Mouse (Mus musculus) ovary, adult 18-20 months (tissue): ENCODE results near the gene Nbas.

Experiments used
- DNase-seq: peaks from one replicate; pipeline ENCODE4 v3.0.0; 2022; ENCODE audit warnings: low spot score, mixed read lengths

Nbas gene

GRCm38 (mm10) chr12:13389644-13390043 is 120.7 kb downstream of the Nbas start:
- no peak for DNase-seq

- no peak for DNase-seq
These were observed 141.3 kb downstream of the Nbas start for GRCm38 (mm10) chr12:13410191-13410590.

GRCm38 (mm10) chr12:13418651-13419050 is 149.7 kb downstream of the Nbas start:
- no peak for DNase-seq

- DNase-seq, result no peak
These were observed 161.3 kb downstream of the Nbas start for GRCm38 (mm10) chr12:13430219-13430618.

- DNase-seq, result no peak
These were observed 175.9 kb downstream of the Nbas start for GRCm38 (mm10) chr12:13444653-13445431.

- DNase-seq, result no peak
These were observed 176.6 kb downstream of the Nbas start for GRCm38 (mm10) chr12:13445486-13446065.

GRCm38 (mm10) chr12:13448916-13449315 is 180.0 kb downstream of the Nbas start:
- DNase-seq, result no peak

GRCm38 (mm10) chr12:13452050-13452449 is 183.1 kb downstream of the Nbas start:
- DNase-seq, result no peak

GRCm38 (mm10) chr12:13460223-13460853 is 191.4 kb downstream of the Nbas start:
- no peak for DNase-seq

- DNase-seq, result no peak
These were observed 192.7 kb downstream of the Nbas start for GRCm38 (mm10) chr12:13461558-13462153.

- DNase-seq, result no peak
These were observed 193.5 kb downstream of the Nbas start for GRCm38 (mm10) chr12:13462397-13462796.

- no peak for DNase-seq
These were observed 196.6 kb downstream of the Nbas start for GRCm38 (mm10) chr12:13465554-13465953.

- DNase-seq, result no peak
These were observed 205.9 kb downstream of the Nbas start for GRCm38 (mm10) chr12:13474881-13475280.

GRCm38 (mm10) chr12:13479163-13479562 is 210.2 kb downstream of the Nbas start:
- no peak for DNase-seq

- no peak for DNase-seq
These were observed 217.3 kb downstream of the Nbas start for GRCm38 (mm10) chr12:13486278-13486677.

- DNase-seq, result no peak
These were observed 228.3 kb downstream of the Nbas start for GRCm38 (mm10) chr12:13497211-13497610.

- no peak for DNase-seq
These were observed 230.4 kb downstream of the Nbas start for GRCm38 (mm10) chr12:13499237-13499889.

GRCm38 (mm10) chr12:13500191-13500590 is 231.3 kb downstream of the Nbas start:
- DNase-seq, result no peak

- no peak for DNase-seq
These were observed 236.0 kb downstream of the Nbas start for GRCm38 (mm10) chr12:13504771-13505444.

GRCm38 (mm10) chr12:13518082-13518481 is 249.1 kb downstream of the Nbas start:
- no peak for DNase-seq

- no peak for DNase-seq
These were observed 250.5 kb downstream of the Nbas start for GRCm38 (mm10) chr12:13519413-13519812.
